In the genomic region with DNA sequence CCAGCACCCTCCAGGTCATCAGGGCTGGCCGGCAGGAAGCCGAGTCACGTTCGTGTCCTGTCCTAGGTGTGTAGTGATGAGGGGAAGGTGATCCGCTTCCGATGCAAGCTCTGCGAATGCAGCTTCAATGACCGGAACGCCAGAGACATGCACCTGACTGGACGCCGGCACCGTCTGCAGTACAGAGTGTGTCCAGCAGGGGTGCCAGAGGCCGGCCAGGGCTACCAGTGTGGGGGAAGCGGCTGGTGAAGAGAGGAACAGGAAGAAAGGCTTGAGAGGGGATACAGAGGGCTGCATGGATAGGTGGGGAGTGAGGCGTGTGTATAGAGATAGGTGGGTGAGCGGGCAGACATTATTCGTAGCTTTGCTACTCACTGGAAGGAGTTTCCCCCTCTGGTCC, we compare ENCODE assay signal across 8 mouse cellular contexts. TPM values are rescaled to one million over a fixed set of nuclear protein-coding genes. Genes with fewer than 3 reads are reported as not detected.
DNase-seq lines count a peak whose midpoint lies in the region; ATAC-seq lines count a peak whose summit lies in the region.

No protein-coding gene starts in this region.

- no peak overlapping the region for H3K4me3 ChIP-seq in forebrain, embryonic 16.5 days (replicated peaks; ENCODE audit: low read length)
- H3K4me3 ChIP-seq in hindbrain, embryonic 15.5 days = no peak overlapping the region

- no peaks in the 10 kb centered on the region for H3K9me3 ChIP-seq in forebrain, embryonic 16.5 days (ENCODE audit: control insufficient read depth, low read length)
- H3K9me3 ChIP-seq in hindbrain, embryonic 15.5 days = no peaks in the 10 kb centered on the region

- H3K4me2 ChIP-seq in forebrain, embryonic 16.5 days (ENCODE audit: low read length) = no peak overlapping the region
- H3K4me2 ChIP-seq in hindbrain, embryonic 15.5 days = peak overlapping the region; percentile 26; the same call in 1 of the 2 replicates

- 7% methylated on average over 17 of the region's 17 CpGs for WGBS in forebrain, embryonic 16.5 days
- WGBS in hindbrain, embryonic 15.5 days = 8% methylated on average over 17 of the region's 17 CpGs

- H3K27ac ChIP-seq in forebrain, embryonic 16.5 days (ENCODE audit: low read length) = no peak overlapping the region
- no peak overlapping the region for H3K27ac ChIP-seq in hindbrain, embryonic 15.5 days (replicated peaks)

- H3K4me1 ChIP-seq in forebrain, embryonic 16.5 days (replicated peaks; ENCODE audit: control insufficient read depth, insufficient read depth, low read length) = no peaks in the 10 kb centered on the region
- H3K4me1 ChIP-seq in hindbrain, embryonic 15.5 days (replicated peaks) = peaks cover 7% of the 10 kb centered on the region; the same call in 1 of the 2 replicates

- DNase-seq in NIH3T3 (ENCODE audit: low read depth) = peak; percentile 80
- DNase-seq in cerebellum, adult 11-12 months = peak; percentile 75
- peak; percentile 70 to 77 for DNase-seq in left cerebral cortex, postnatal 25 days (ENCODE audit: low spot score in 2 of 2)
- peak; percentile 84 for DNase-seq in right cerebral cortex, postnatal 4 days
- DNase-seq in yolk sac, embryonic 10.5 days (ENCODE audit: low spot score) = peak; percentile 68

- ATAC-seq in forebrain, embryonic 16.5 days = peak; percentile 72
- ATAC-seq in hindbrain, embryonic 15.5 days (ENCODE audit: low FRiP score, low read depth) = peak; percentile 64; the same call in 1 of the 2 replicates
- ATAC-seq in megakaryocyte-erythroid progenitor cell, adult 5-6 weeks (replicated peaks; ENCODE audit: low FRiP score, low TSS enrichment, poor library complexity, severe bottlenecking) = peak; percentile 78

- no peak overlapping the region for H3K9ac ChIP-seq in forebrain, embryonic 16.5 days (replicated peaks; ENCODE audit: low read depth, low read length)
- H3K9ac ChIP-seq in hindbrain, embryonic 15.5 days = no peak overlapping the region

- intact Hi-C loops in left cerebral cortex, postnatal 25 days (cut with DNase I) = no loop called here

- peaks cover 8% of the 10 kb centered on the region for H3K27me3 ChIP-seq in forebrain, embryonic 16.5 days (replicated peaks; ENCODE audit: control insufficient read depth, insufficient read depth, low read length)
- H3K27me3 ChIP-seq in hindbrain, embryonic 15.5 days = peaks cover 7% of the 10 kb centered on the region

- H3K36me3 ChIP-seq in forebrain, embryonic 16.5 days (ENCODE audit: control insufficient read depth, insufficient read depth) = no peaks in the 10 kb centered on the region
- H3K36me3 ChIP-seq in hindbrain, embryonic 15.5 days = no peaks in the 10 kb centered on the region

RNA-seq across cellular contexts. Expression of gene Matk, which starts 8.1 kb away (rescaled TPM):
- 28.8 and 44.2 TPM in 2 replicates for polyA plus RNA-seq in forebrain, embryonic 16.5 days (2015; fragmentation: Nextera tagmentation; extraction: Ambion mirVana)
- 43.8 and 49.7 TPM in 2 replicates for polyA plus RNA-seq in hindbrain, embryonic 15.5 days (2015; fragmentation: Nextera tagmentation; extraction: Ambion mirVana)
- total RNA-seq in left cerebral cortex, postnatal 25 days (2021) = 100 to 1,000 TPM; 191 to 194 TPM
- 2.9 and 9.8 TPM in 2 replicates for total RNA-seq in megakaryocyte-erythroid progenitor cell, adult 5-6 weeks (2014; fragmentation: Nextera tagmentation)
- 5.5 and 5.6 TPM in 2 replicates for total RNA-seq in megakaryocyte-erythroid progenitor cell, adult 5-6 weeks (2017)

RNA-seq across cellular contexts. Expression of gene Zfr2, which starts 11.6 kb away (rescaled TPM):
- 18.4 and 24.0 TPM in 2 replicates for polyA plus RNA-seq in forebrain, embryonic 16.5 days (2015; fragmentation: Nextera tagmentation; extraction: Ambion mirVana)
- polyA plus RNA-seq in hindbrain, embryonic 15.5 days (2015; fragmentation: Nextera tagmentation; extraction: Ambion mirVana) = 30.3 and 34.0 TPM in 2 replicates
- total RNA-seq in left cerebral cortex, postnatal 25 days (2021) = 10 to 100 TPM; 57.2 to 63.1 TPM
- 1.1 and 3.5 TPM in 2 replicates for total RNA-seq in megakaryocyte-erythroid progenitor cell, adult 5-6 weeks (2014; fragmentation: Nextera tagmentation)
- 0.46 TPM in 1 of 2 replicates, not detected in the other for total RNA-seq in megakaryocyte-erythroid progenitor cell, adult 5-6 weeks (2017)

RNA-seq across cellular contexts. Expression of gene Atcay, which starts 14.0 kb away (rescaled TPM):
- 81.4 and 94.9 TPM in 2 replicates for polyA plus RNA-seq in forebrain, embryonic 16.5 days (2015; fragmentation: Nextera tagmentation; extraction: Ambion mirVana)
- polyA plus RNA-seq in hindbrain, embryonic 15.5 days (2015; fragmentation: Nextera tagmentation; extraction: Ambion mirVana) = 80.6 and 85.5 TPM in 2 replicates
- total RNA-seq in left cerebral cortex, postnatal 25 days (2021) = 100 to 1,000 TPM; 194 to 208 TPM
- not detected in 2 replicates for total RNA-seq in megakaryocyte-erythroid progenitor cell, adult 5-6 weeks (2014; fragmentation: Nextera tagmentation)
- total RNA-seq in megakaryocyte-erythroid progenitor cell, adult 5-6 weeks (2017) = not detected in 2 replicates

RNA-seq across cellular contexts. Expression of gene Mrpl54, which starts 22.1 kb away (rescaled TPM):
- 84.0 and 90.1 TPM in 2 replicates for polyA plus RNA-seq in forebrain, embryonic 16.5 days (2015; fragmentation: Nextera tagmentation; extraction: Ambion mirVana)
- polyA plus RNA-seq in hindbrain, embryonic 15.5 days (2015; fragmentation: Nextera tagmentation; extraction: Ambion mirVana) = 121 and 144 TPM in 2 replicates
- 10 to 100 TPM; 42.5 to 47.3 TPM for total RNA-seq in left cerebral cortex, postnatal 25 days (2021)
- total RNA-seq in megakaryocyte-erythroid progenitor cell, adult 5-6 weeks (2014; fragmentation: Nextera tagmentation) = 130 and 158 TPM in 2 replicates
- total RNA-seq in megakaryocyte-erythroid progenitor cell, adult 5-6 weeks (2017) = 157 and 212 TPM in 2 replicates

RNA-seq across cellular contexts. Expression of gene Apba3, which starts 22.2 kb away (rescaled TPM):
- 39.1 and 41.6 TPM in 2 replicates for polyA plus RNA-seq in forebrain, embryonic 16.5 days (2015; fragmentation: Nextera tagmentation; extraction: Ambion mirVana)
- polyA plus RNA-seq in hindbrain, embryonic 15.5 days (2015; fragmentation: Nextera tagmentation; extraction: Ambion mirVana) = 38.3 and 38.6 TPM in 2 replicates
- 10 to 100 TPM; 38.6 to 40.0 TPM for total RNA-seq in left cerebral cortex, postnatal 25 days (2021)
- total RNA-seq in megakaryocyte-erythroid progenitor cell, adult 5-6 weeks (2014; fragmentation: Nextera tagmentation) = 28.9 and 32.6 TPM in 2 replicates
- 2.6 and 16.7 TPM in 2 replicates for total RNA-seq in megakaryocyte-erythroid progenitor cell, adult 5-6 weeks (2017)

Comparison
In these comparisons a context has a peak if more than half of its experiments do, and no peak if none do; other contexts are left out.
1. RNA of gene Matk, which starts 8.1 kb away (total RNA-seq): 191 to 194 TPM in left cerebral cortex, postnatal 25 days; 2.9 to 9.8 TPM in megakaryocyte-erythroid progenitor cell, adult 5-6 weeks; every median in the first group is over 10 times any median in the second.
2. RNA of gene Zfr2, which starts 11.6 kb away (total RNA-seq): 57.2 to 63.1 TPM in left cerebral cortex, postnatal 25 days; 0.46 to 3.5 TPM in megakaryocyte-erythroid progenitor cell, adult 5-6 weeks; every median in the first group is over 10 times any median in the second.
3. RNA of gene Atcay, which starts 14.0 kb away (total RNA-seq): 194 to 208 TPM in left cerebral cortex, postnatal 25 days; not detected in megakaryocyte-erythroid progenitor cell, adult 5-6 weeks; every median in the first group is over 100 times any median in the second.
4. Peak in every context shown above with its lines, with median percentiles within 50 percentile points of each other: DNase-seq and ATAC-seq.